In genomic region chrX:53608122-53608813, GRCm38 (mm10) we compare ENCODE assay signal across 8 mouse cellular contexts. TPM values are rescaled to one million over a fixed set of nuclear protein-coding genes. Genes with fewer than 3 reads are reported as not detected.
DNase-seq lines count a peak whose midpoint lies in the region; ATAC-seq and TF ChIP-seq lines count a peak whose summit lies in the region.

No protein-coding gene starts in this region.

- H3K27ac ChIP-seq in spleen, adult 2 months (ENCODE audit: insufficient read depth, low read length): peak overlapping the region; percentile 57
- peak overlapping the region; percentile 54; the same call in 1 of the 2 replicates for H3K27ac ChIP-seq in heart, embryonic 11.5 days (ENCODE audit: low read depth, low read length)
- no peak overlapping the region for H3K27ac ChIP-seq in macrophage

- no peak for TF ChIP-seq CTCF in spleen, adult 2 months (IDR thresholded peaks at IDR 0.05; ENCODE audit: extremely low read depth, insufficient read depth, insufficient read length, insufficient replicate concordance)

- H3K4me2 ChIP-seq in heart, embryonic 11.5 days: peak overlapping the region; percentile 63

- peak overlapping the region; percentile 69 for H3K4me3 ChIP-seq in spleen, adult 2 months (ENCODE audit: extremely low read depth, insufficient read depth, insufficient read length)
- peak overlapping the region; percentile 44 for H3K4me3 ChIP-seq in heart, embryonic 11.5 days (ENCODE audit: low read depth, low read length)
- H3K4me3 ChIP-seq in macrophage (ENCODE audit: inconsistent target): peak overlapping the region; percentile 28; the same call in 1 of the 2 replicates

- ATAC-seq in heart, embryonic 11.5 days (replicated peaks; ENCODE audit: insufficient number of reproducible peaks, low FRiP score, low TSS enrichment): peak; percentile 35; the same call in 1 of the 2 replicates

- 38% methylated on average over 18 of the region's 18 CpGs for whole genome bisulfite sequencing in spleen, adult 2 months
- 26% methylated on average over 17 of the region's 18 CpGs for WGBS in heart, embryonic 11.5 days (ENCODE audit: insufficient replicate concordance)
- 56% methylated on average over 15 of the region's 18 CpGs for WGBS in macrophage (ENCODE audit: missing documents)

- H3K9me3 ChIP-seq in heart, embryonic 11.5 days (replicated peaks; ENCODE audit: control insufficient read depth, low read length): no peaks in the 10 kb centered on the region

- DNase-seq in spleen, adult 2 months (ENCODE audit: low read depth in 1 of 2, low spot score in 2 of 2): no peak
- no peak for DNase-seq in spleen, adult 18-20 months
- peak; percentile 33 for DNase-seq in cerebellum, adult 8-10 months
- DNase-seq in layer of hippocampus, adult 9-11 months: peak; percentile 11
- DNase-seq in right cerebral cortex, postnatal 4 days: peak; percentile 16
- no peak for DNase-seq in urinary bladder, postnatal 4 days (ENCODE audit: low spot score in 2 of 2)

- no peaks in the 10 kb centered on the region for H3K27me3 ChIP-seq in spleen, adult 2 months (ENCODE audit: control insufficient read depth, insufficient read depth, low read length)
- H3K27me3 ChIP-seq in heart, embryonic 11.5 days (ENCODE audit: control insufficient read depth, insufficient read depth, low read length): no peaks in the 10 kb centered on the region

- peak overlapping the region; percentile 66 for H3K9ac ChIP-seq in heart, embryonic 11.5 days (ENCODE audit: low read depth, low read length)

- no peaks in the 10 kb centered on the region for H3K79me2 ChIP-seq in macrophage (ENCODE audit: inconsistent target)

- no peak for TF ChIP-seq POLR2A in spleen, adult 2 months (IDR thresholded peaks at IDR 0.05; ENCODE audit: low read depth, low read length)

- H3K4me1 ChIP-seq in spleen, adult 2 months (ENCODE audit: control insufficient read depth, insufficient read depth, insufficient read length): no peaks in the 10 kb centered on the region
- no peaks in the 10 kb centered on the region for H3K4me1 ChIP-seq in heart, embryonic 11.5 days (ENCODE audit: control insufficient read depth, insufficient read depth, low read length)

- H3K36me3 ChIP-seq in spleen, adult 2 months (ENCODE audit: control insufficient read depth, insufficient read depth, low read length): no peaks in the 10 kb centered on the region
- no peaks in the 10 kb centered on the region for H3K36me3 ChIP-seq in heart, embryonic 11.5 days (ENCODE audit: control insufficient read depth, insufficient read depth, low read length)
- no peaks in the 10 kb centered on the region for H3K36me3 ChIP-seq in macrophage (ENCODE audit: inconsistent target)

RNA-seq across cellular contexts. Expression of gene Rtl8c, which starts 0.4 kb away (rescaled TPM):
- polyA plus RNA-seq in spleen, adult 2 months (2012; rRNA removed): 16.2 and 18.7 TPM in 2 replicates
- polyA plus RNA-seq in heart, embryonic 11.5 days (2014; fragmentation: Nextera tagmentation; extraction: Ambion mirVana): 40.7 and 45.6 TPM in 2 replicates
- 1 to 10 TPM in 1 of 26 experiments, not detected in 25; 8.3 TPM for total RNA-seq in macrophage (2018; cell fraction: chromatin; rRNA removed)
- 1 to 10 TPM in 21 of 26 experiments, under 1 TPM in 4, not detected in 1; 0.48 to 4.0 (median 1.6) TPM for total RNA-seq in macrophage (2018; cell fraction: cytosol; rRNA removed)
- 1 to 10 TPM in 1 of 26 experiments, not detected in 25; 2.8 TPM for total RNA-seq in macrophage (2018; cell fraction: nucleus; rRNA removed)
- 2.3 to 3.9 TPM (median 3.6 TPM) in 3 replicates for polyA plus RNA-seq in macrophage (2018)

RNA-seq across cellular contexts. Expression of gene Gm14597, which starts 0.5 kb away (rescaled TPM):
- polyA plus RNA-seq in spleen, adult 2 months (2012; rRNA removed): not detected in 2 replicates
- polyA plus RNA-seq in heart, embryonic 11.5 days (2014; fragmentation: Nextera tagmentation; extraction: Ambion mirVana): not detected in 2 replicates
- total RNA-seq in macrophage (2018; cell fraction: chromatin; rRNA removed): not detected
- not detected for total RNA-seq in macrophage (2018; cell fraction: cytosol; rRNA removed)
- total RNA-seq in macrophage (2018; cell fraction: nucleus; rRNA removed): not detected
- polyA plus RNA-seq in macrophage (2018): not detected in 3 replicates

RNA-seq across cellular contexts. Expression of gene Rtl8a, which starts 35.2 kb away (rescaled TPM):
- polyA plus RNA-seq in spleen, adult 2 months (2012; rRNA removed): 42.7 and 52.7 TPM in 2 replicates
- polyA plus RNA-seq in heart, embryonic 11.5 days (2014; fragmentation: Nextera tagmentation; extraction: Ambion mirVana): 108 and 110 TPM in 2 replicates
- total RNA-seq in macrophage (2018; cell fraction: chromatin; rRNA removed): 1 to 10 TPM in 14 of 26 experiments, under 1 TPM in 1, not detected in 11; 0.73 to 6.4 (median 1.9) TPM
- total RNA-seq in macrophage (2018; cell fraction: cytosol; rRNA removed): 10 to 100 TPM; 14.6 to 26.5 (median 20.2) TPM
- 10 to 100 TPM in 7 of 26 experiments, 1 to 10 TPM in 18, under 1 TPM in 1; 0.82 to 17.5 (median 6.3) TPM for total RNA-seq in macrophage (2018; cell fraction: nucleus; rRNA removed)
- 9.9 to 19.7 TPM (median 12.3 TPM) in 3 replicates for polyA plus RNA-seq in macrophage (2018)

Comparison
In these comparisons a context has a peak if more than half of its experiments do, and no peak if none do; other contexts are left out.
1. DNase-seq: peak in cerebellum, adult 8-10 months (single experiment), layer of hippocampus, adult 9-11 months (single experiment) and right cerebral cortex, postnatal 4 days (single experiment); none in spleen, adult 2 months (0 of 2), spleen, adult 18-20 months (0 of 2) and urinary bladder, postnatal 4 days (0 of 2).
2. Peak in every context shown above with its lines, with median percentiles within 50 percentile points of each other: H3K4me3 ChIP-seq.